Mouse (Mus musculus) limb, embryonic 11.5 days (tissue): ENCODE measurements around the gene Pde6b. TPM values are rescaled to one million over a fixed set of nuclear protein-coding genes. Genes with fewer than 3 reads are reported as not detected.

Experiments
- polyA plus RNA-seq: library from polyadenylated mRNA; unstranded; fragments of >200 nt; fragmentation: Nextera tagmentation; extraction: Ambion mirVana; gene quantifications from 2 replicates; pipeline ENCODE4 v1.2.1, GENCODE M21; 2014

The Pde6b gene
- polyA plus RNA-seq, 1 experiment from 2014 or later = 0.13 TPM

Other genes starting within 250 kb of the Pde6b start
- 53.0 and 58.0 TPM in 2 replicates for gene Dr1, start 119.5 kb upstream of the Pde6b start, polyA plus RNA-seq
- gene Pigg, start 75.8 kb upstream of the Pde6b start, polyA plus RNA-seq = 3.1 and 3.6 TPM in 2 replicates
- gene Gm42517, start 20.5 kb upstream of the Pde6b start, polyA plus RNA-seq = not detected in 2 replicates
- gene Atp5k, start 46.1 kb downstream of the Pde6b start, polyA plus RNA-seq = 470 and 484 TPM in 2 replicates
- gene Mfsd7a, start 60.5 kb downstream of the Pde6b start, polyA plus RNA-seq = 0.15 and 0.31 TPM in 2 replicates
- gene Pcgf3, start 72.8 kb downstream of the Pde6b start, polyA plus RNA-seq = 29.1 TPM in 2 replicates
- gene Cplx1, start 161.6 kb downstream of the Pde6b start, polyA plus RNA-seq = 0.17 TPM in 1 of 2 replicates, not detected in the other
- 45.9 and 46.4 TPM in 2 replicates for gene Gak, start 241.4 kb downstream of the Pde6b start, polyA plus RNA-seq
- gene Tmem175, start 241.4 kb downstream of the Pde6b start, polyA plus RNA-seq = 16.5 and 18.3 TPM in 2 replicates